Mouse (Mus musculus) layer of hippocampus, adult 9-10 months (tissue): ENCODE results near the gene Smyd3.
"Not testable (repeated sequence)": the region's sequence is repeated elsewhere in the genome, so short reads cannot be mapped to it uniquely, and the experiment has no call there.

Experiments
- DNase-seq: peaks from one replicate; pipeline ENCODE4 v3.0.0; 2022; ENCODE audit warnings: low spot score

Smyd3 gene

DNA sequence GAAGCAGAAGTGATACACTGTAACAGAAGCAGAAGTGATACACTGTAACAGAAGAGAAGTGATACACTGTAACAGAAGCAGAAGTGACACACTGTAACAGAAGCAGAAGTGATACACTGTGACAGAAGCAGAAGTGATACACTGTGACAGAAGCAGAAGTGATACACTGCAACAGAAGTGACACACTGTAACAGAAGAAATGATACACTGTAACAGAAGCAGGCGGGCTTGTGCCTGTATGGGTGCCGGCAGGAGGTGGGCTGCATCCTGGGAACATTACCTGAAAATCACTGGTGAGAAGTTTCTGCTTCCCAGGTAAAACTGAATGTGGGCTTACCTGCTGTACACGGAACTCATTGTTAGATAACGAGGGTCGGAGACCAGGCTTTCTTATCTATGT, 353.6 kb downstream of the Smyd3 start:
- not testable (repeated sequence) for DNase-seq

- DNase-seq = not testable (repeated sequence)
These were observed 355.1 kb downstream of the Smyd3 start for GRCm38 (mm10) chr1:179162752-179163151.

DNA sequence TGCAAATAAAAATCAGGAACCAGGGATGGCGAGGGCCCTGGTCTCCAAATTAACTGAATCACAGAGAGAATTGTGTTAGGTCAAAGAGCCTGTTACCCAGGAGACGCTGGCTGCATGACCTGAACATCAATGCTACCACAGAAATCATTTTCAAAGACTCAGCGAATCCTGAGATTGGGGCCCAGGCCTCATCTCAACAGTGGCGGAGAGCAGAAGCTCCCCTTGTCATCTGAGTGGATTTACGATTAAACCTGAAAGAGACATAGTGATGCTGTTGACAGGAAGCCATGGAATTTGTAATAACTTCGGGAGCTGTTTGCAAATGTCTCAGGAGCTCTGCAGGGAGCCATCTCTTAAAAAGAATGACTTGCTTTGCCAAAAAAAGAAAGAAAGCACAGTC, 355.9 kb downstream of the Smyd3 start:
- DNase-seq = no peak

GRCm38 (mm10) chr1:179160697-179161096, 357.1 kb downstream of the Smyd3 start:
- no peak for DNase-seq

GRCm38 (mm10) chr1:179152376-179152775, 365.5 kb downstream of the Smyd3 start:
- DNase-seq = no peak

DNA sequence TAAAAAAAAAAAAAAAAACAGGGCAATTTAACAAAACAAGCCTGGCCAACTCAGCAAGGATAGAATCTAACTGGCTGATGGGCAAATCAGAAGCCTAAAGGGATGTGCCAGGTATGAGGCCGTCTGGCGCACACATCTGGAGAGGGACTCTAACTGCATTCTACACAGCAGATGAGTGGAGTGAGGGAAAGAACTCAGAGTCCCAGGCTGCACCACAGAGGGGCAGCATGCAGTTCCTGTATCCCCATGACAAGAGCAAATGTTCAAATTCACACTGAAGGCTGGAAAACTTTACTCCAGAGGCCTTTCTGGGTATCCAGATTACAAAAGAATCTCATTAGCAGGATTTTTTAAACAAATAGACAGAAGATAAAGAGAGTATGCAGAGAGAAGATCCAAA, 366.6 kb downstream of the Smyd3 start:
- no peak for DNase-seq

DNA sequence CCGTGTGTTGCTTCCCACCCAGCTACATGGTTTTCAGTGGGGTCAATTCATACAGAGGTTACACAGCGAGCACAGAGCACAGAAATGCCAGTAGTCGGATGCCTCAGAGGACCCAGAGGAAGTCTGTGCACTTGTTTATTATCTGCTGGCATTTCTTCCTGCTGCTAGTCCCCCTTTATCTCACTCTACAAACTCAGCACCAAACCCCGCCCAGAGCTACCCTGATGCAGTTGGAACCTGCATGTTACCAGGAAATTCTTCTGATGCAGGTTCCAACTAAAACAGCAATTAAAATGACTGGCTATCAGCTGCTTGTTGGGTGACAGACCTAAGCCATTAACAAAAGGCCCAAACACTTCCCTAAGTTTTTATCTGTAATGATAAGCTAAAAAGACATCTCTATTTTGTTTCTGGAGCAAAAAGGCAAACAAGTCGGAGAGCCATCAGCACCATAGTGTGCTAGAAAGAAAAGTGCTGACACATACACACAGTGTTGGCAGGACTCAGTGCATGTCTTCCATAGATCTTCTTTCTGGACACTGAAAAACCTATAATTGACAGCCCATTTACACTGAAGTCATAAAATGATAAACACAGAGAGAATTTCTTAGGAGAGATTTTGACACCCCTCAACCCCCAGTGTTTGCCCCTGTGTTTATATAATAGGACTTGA, 368.2 kb downstream of the Smyd3 start:
- DNase-seq = no peak

- DNase-seq = no peak
These were observed 371.1 kb downstream of the Smyd3 start for GRCm38 (mm10) chr1:179146730-179147167.

DNA sequence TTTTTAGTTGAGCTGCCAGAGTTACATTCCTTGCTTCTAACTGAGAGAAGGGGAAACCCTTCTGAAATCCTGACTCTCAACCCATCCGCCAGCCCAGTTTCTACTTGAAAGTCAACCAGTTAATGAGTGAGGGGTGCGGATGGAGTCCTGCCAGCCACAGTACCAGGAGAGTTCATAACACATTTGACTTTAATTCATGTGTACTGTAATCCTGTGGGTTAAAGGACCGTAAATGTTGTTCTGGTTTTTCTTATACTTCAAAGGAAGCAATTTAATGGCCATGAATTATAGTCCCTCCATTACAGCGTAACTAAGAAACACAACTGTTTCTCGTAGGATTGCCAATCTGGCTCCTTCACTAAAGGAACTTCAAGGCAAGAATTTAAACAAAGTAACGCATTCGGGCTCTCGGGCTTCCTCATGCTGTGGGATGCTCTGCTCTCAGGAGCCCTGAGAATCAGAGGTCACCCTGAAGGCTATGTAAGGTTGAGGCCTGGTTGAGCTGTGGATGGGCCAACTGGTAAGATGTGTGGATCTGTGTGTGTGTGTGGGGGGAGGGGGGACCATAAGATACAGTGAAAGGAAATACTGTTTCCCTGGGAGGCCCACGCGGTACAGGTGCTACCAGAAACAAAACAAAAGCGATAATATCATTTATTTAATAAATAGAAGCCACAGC, 374.5 kb downstream of the Smyd3 start:
- no peak for DNase-seq

DNA sequence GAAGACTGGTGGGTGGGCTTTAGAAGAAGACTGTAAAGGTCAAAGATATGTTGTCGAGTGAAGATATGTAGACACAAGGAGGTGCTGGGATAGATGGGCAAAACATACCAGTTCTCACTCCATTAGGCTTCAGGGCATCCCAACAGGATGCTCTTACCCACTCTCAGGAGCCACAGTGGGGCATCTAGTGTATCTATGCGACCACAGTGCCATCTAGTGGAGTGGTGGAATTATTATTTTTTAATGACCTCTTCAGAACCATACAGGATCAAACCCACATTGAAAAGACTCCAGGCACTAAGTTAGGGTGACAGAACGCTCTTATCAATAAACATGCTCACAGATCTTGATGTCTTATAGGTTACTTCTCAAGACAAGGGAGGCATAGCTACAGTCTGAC, 375.7 kb downstream of the Smyd3 start:
- peak; percentile 25 for DNase-seq

GRCm38 (mm10) chr1:179141071-179141650, 376.7 kb downstream of the Smyd3 start:
- DNase-seq = no peak

GRCm38 (mm10) chr1:179137145-179137477, 380.7 kb downstream of the Smyd3 start:
- DNase-seq = no peak

DNA sequence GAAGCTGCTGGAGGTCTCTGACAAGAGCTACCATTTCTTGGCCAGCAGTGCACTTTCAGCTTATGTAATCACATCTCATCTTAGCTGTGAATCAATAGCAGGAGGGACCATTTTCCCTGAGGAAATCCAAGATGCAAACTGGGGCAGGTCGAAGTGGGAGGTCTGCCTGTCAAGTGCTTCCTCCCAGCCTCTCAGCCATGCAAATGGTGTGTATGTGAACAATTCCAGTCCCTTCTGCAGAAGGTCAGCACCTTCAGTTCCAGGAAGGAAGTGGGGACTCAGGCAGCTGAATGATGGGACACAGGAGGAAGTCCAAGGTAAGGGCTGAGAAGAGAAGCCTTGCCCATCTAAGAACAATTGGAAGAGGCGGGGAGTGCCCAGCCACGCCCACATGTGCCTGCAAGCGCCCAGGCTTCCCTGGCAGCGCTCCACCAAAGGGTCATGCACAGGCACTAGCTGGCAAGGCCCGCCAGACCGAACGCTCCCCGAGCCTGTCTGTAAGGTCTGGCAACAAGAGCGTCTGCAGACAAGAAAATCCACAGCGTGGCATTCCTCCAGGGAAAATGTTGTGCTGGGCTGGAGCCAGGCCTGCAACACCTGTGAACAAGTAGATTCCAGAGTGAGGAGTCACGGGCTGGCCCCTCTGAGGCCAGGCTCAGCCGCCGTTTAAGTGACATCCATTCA, 381.2 kb downstream of the Smyd3 start:
- no peak for DNase-seq

GRCm38 (mm10) chr1:179129995-179130394, 387.8 kb downstream of the Smyd3 start:
- no peak for DNase-seq

- no peak for DNase-seq
These were observed 391.6 kb downstream of the Smyd3 start for GRCm38 (mm10) chr1:179126287-179126686.

- DNase-seq = no peak
These were observed 395.2 kb downstream of the Smyd3 start for GRCm38 (mm10) chr1:179122476-179123229.

GRCm38 (mm10) chr1:179120217-179120966, 397.4 kb downstream of the Smyd3 start:
- no peak for DNase-seq

- DNase-seq = no peak
These were observed 399.2 kb downstream of the Smyd3 start for GRCm38 (mm10) chr1:179118673-179119072.

DNA sequence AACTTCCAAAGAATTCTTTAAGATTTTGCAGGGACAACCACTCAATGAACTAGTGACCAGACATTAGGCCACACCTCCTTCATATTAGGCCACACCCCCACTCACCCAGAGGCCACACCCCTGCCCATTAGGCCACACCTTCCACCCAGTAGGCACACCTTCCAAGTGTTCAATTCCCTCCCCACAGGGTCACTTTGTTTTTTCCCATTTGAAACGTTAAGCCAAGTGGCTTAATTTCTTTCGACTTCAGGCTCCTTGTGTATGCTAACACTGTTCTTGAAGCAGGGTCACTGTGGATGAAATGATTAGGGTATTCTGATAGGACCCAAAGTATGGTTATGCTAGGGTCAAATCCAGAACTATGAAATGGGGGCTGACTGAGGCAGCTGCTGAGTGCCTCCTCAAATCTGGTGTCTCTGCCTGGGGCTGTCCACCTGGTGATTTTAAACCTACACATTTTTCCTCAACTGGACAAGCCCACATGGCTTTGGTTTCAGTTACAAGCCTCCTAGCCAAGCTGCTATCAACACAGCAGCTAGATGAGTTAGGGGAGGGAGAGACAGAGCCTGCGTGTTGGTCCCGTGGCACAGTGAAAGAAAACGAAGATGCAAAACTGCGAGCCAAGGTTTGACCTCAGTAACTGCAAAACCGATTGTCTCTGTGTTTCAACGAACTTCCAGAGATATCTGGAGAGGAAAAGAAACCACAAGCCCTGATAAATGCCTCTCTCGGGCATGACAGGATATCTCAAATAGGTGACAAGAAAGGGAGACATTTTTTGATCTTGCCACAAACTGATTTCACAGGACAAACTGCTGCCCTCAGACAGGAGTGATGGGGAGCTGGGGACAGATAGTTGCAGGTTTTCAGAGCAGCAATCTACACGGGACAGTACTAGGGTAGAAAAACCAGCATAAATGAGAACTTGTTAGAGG, 400.8 kb downstream of the Smyd3 start:
- no peak for DNase-seq

- DNase-seq = no peak
These were observed 402.9 kb downstream of the Smyd3 start for GRCm38 (mm10) chr1:179114833-179115495.
